Mouse (Mus musculus): ENCODE data around the gene Kif21a.

GRCm38 (mm10) chr15:91010218-91010617, 39.5 kb downstream of the Kif21a start:
- TF ChIP-seq NRF1 (IDR thresholded peaks at IDR 0.05; ENCODE audit: low read depth, low read length) (no peak), BHLHE40 (IDR thresholded peaks at IDR 0.05; ENCODE audit: low read depth, low read length) (no peak), CTCF (conservative IDR thresholded peaks at IDR 0.05 in 1 of 2, IDR thresholded peaks at IDR 0.05 in 1 of 2; ENCODE audit: low read depth in 2 of 2, low read length in 2 of 2) (no peak), POLR2A (IDR thresholded peaks at IDR 0.05; ENCODE audit: low read depth, low read length) (no peak), RCOR1 (conservative IDR thresholded peaks at IDR 0.05; ENCODE audit: low read depth, low read length) (no peak), MAX (IDR thresholded peaks at IDR 0.05; ENCODE audit: low read length) (no peak), MXI1 (IDR thresholded peaks at IDR 0.05; ENCODE audit: low read depth, low read length) (no peak), EP300 (IDR thresholded peaks at IDR 0.05; ENCODE audit: low read length) (no peak), TCF12 (IDR thresholded peaks at IDR 0.05; ENCODE audit: low read depth, low read length) (no peak), CHD1 (IDR thresholded peaks at IDR 0.05; ENCODE audit: low read depth, low read length) (no peak), ETS1 (conservative IDR thresholded peaks at IDR 0.05; ENCODE audit: low read depth, low read length) (no peak), CHD2 (IDR thresholded peaks at IDR 0.05; ENCODE audit: low read length) (no peak)
